Mouse (Mus musculus) cerebellum, postnatal 4 days (tissue): ENCODE measurements at regions not wholly inside any gene's neighbourhood (a gene's known extent, or its start where the extent isn't known, plus 50 kb on each side); places are given as distances from the start of the nearest gene placed in this dataset.

Experiments used
- DNase-seq, 2 experiments: peaks; one replicate each; pipeline ENCODE4 v3.0.0; 2022; ENCODE audit warnings: low spot score in 2 of 2, mixed read lengths in 1 of 2

DNA sequence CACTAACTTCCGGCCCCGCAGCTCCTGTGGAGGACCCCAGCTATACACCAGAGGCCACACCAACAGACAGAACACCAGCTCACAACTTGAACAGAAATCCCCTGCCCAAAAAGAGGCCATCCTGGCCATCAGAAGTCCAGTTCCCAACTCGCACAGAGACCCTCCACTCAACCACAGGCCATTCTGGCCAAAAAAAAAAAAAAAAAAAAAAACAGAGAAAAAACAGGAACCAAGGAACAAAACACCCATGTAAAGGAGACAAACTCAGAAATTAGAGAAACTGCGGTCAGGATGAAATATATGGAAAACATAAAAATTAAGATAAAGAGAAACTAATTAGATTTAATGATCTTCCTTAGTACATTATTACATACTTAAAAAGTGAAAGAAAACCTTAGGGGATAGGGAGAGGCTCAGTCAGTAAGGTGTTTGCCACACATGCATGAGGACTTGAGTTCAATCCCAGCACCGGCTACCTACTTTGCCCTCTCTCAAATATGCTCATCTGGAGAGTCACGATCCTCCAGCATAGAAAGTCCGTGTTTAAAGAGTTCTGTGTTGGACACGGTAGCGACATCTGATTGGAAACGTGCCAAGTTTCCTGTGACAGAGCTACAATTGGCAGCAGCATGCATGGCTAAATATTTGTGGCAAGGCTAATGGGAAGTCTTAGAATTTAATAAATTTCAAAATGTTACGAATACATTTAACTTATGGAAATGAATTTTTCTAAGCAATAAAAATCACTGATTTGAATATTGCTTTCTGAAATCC, 51.9 kb upstream of the Pde7b start:
- DNase-seq = peak in 1 of 2 experiments; percentile 3

- no peak for DNase-seq
Measured at GRCm38 (mm10) chr10:20775731-20776429, 51.0 kb upstream of the Pde7b start.
